Mouse (Mus musculus) stomach, postnatal 0 days (tissue): ENCODE data around the gene Ppt2.

Experiments
- CTCF ChIP-seq: IDR thresholded peaks from 2 replicates; pipeline ENCODE4 v1.5.1; 2016; ENCODE audit warnings: antibody characterized with exemption, low read depth, mild to moderate bottlenecking, moderate library complexity
- EP300 ChIP-seq: optimal IDR thresholded peaks from 2 replicates; pipeline ENCODE3; 2016; ENCODE audit warnings: antibody characterized with exemption

DNA sequence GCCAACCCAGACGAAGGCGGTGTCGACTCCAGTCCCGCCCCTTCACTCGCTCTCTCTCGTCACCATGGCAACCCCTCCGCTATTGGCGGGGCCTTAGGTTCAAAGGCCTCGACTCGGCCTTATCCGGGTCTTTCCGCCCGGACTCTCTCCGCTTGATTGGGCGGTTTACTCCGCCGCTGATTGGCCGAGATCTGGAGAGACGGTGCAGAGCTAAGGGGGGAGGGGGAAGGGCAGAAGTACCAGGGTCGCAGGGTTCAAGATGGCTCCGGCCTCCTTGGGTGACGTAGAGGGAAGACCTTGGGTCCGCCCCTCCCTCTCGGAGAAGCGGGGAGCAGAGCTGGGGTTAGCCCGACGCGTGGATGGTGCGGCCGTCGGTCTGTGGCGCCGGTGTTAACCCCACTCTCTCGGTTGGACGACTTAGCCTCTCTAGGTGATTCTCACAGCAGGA, 24.2 kb downstream of the Ppt2 start, which contains the start of gene Agpat1:
- TF ChIP-seq CTCF = no peak
- TF ChIP-seq EP300 = no peak
